Mouse (Mus musculus) CH12.LX (cell line): Measurements from ENCODE around the gene B4galt1. TPM values are rescaled to one million over a fixed set of nuclear protein-coding genes. Genes with fewer than 3 reads are reported as not detected.
"Not testable (repeated sequence)": the region's sequence is repeated elsewhere in the genome, so short reads cannot be mapped to it uniquely, and the experiment has no call there.

Experiments
- DNase-seq: peaks from one replicate; pipeline ENCODE4 v3.0.0-alpha.2; 2013; ENCODE audit errors: extremely low read depth
- H3K27ac ChIP-seq: 2 replicates; pipeline ENCODE4 v1.5.1; 2012; ENCODE audit warnings: low read depth, mild to moderate bottlenecking, control low read depth, moderate library complexity; ENCODE audit not compliant: insufficient read depth
- H3K27me3 ChIP-seq: replicated peaks from 2 replicates; pipeline ENCODE3; 2012; ENCODE audit warnings: inconsistent platforms
- H3K36me3 ChIP-seq, 2 experiments: replicated peaks in 1 of 2; 2 replicates each; pipeline versions ENCODE3 to v1.6.1; 2012; ENCODE audit warnings: inconsistent platforms in 1 of 2, low read length in 1 of 2, mild to moderate bottlenecking in 1 of 2, mixed read lengths in 1 of 2, moderate library complexity in 1 of 2; ENCODE audit not compliant: control insufficient read depth in 1 of 2, insufficient read depth in 1 of 2
- H3K4me1 ChIP-seq, 2 experiments: 2 replicates each; pipeline ENCODE4 v1.6.1; 2012; ENCODE audit warnings: inconsistent platforms in 1 of 2, moderate library complexity in 1 of 2; ENCODE audit not compliant: insufficient read depth in 2 of 2, control insufficient read depth in 1 of 2
- H3K4me2 ChIP-seq: 2 replicates; pipeline ENCODE4 v1.6.1; 2012; ENCODE audit warnings: low read depth, mild to moderate bottlenecking, control low read depth; ENCODE audit not compliant: poor library complexity, insufficient read depth, severe bottlenecking
- H3K4me3 ChIP-seq, 3 experiments: fragments of 150-350 bp in 1 of 3; sonication (generic) in 1 of 3; replicated peaks in 1 of 3; 2 replicates each; pipeline versions ENCODE3 to v1.5.1; 2011 to 2012; ENCODE audit warnings: low read depth in 2 of 3, low read length in 2 of 3, mild to moderate bottlenecking in 2 of 3, moderate library complexity in 2 of 3, control low read depth in 1 of 3, improper control_type of control experiment in 1 of 3, inconsistent platforms in 1 of 3, mixed read lengths in 1 of 3; ENCODE audit not compliant: poor library complexity in 1 of 3
- H3K79me2 ChIP-seq: replicated peaks from 2 replicates; pipeline ENCODE4 v1.6.1; 2012; ENCODE audit warnings: mild to moderate bottlenecking, moderate library complexity; ENCODE audit not compliant: control insufficient read depth, poor library complexity, insufficient read depth, severe bottlenecking; ENCODE audit errors: extremely low read depth
- H3K9ac ChIP-seq: 2 replicates; pipeline ENCODE4 v1.6.1; 2012; ENCODE audit warnings: low read depth, mild to moderate bottlenecking, control low read depth, moderate library complexity; ENCODE audit not compliant: insufficient read depth
- H3K9me3 ChIP-seq: replicated peaks from 2 replicates; pipeline ENCODE3; 2012; ENCODE audit warnings: low read length, inconsistent platforms, mixed read lengths
- CTCF ChIP-seq, 2 experiments: IDR thresholded peaks in 1 of 2; conservative IDR thresholded peaks in 1 of 2; 2 replicates each; pipeline ENCODE4 v1.5.1; 2011 to 2012; ENCODE audit warnings: low read depth in 2 of 2, low read length in 2 of 2, improper control_type of control experiment in 1 of 2, inconsistent platforms in 1 of 2, mild to moderate bottlenecking in 1 of 2, moderate library complexity in 1 of 2
- ELF1 ChIP-seq: IDR thresholded peaks from 2 replicates; pipeline ENCODE4 v1.6.1; 2014; ENCODE audit warnings: low read depth, mild to moderate bottlenecking, inconsistent platforms, low read length, improper control_type of control experiment
- MAZ ChIP-seq: IDR thresholded peaks from 2 replicates; pipeline ENCODE4 v1.6.1; 2012; ENCODE audit warnings: low read depth, mild to moderate bottlenecking, inconsistent platforms, low read length, improper control_type of control experiment, moderate library complexity
- MYC ChIP-seq: IDR thresholded peaks from 2 replicates; pipeline ENCODE4 v1.6.1; 2011; ENCODE audit warnings: low read depth, mild to moderate bottlenecking, improper control_type of control experiment, low read length
- SIN3A ChIP-seq: IDR thresholded peaks from 2 replicates; pipeline ENCODE4 v1.6.1; 2012; ENCODE audit warnings: low read length, improper control_type of control experiment, inconsistent platforms
- USF1 ChIP-seq: IDR thresholded peaks from 2 replicates; pipeline ENCODE4 v1.6.1; 2014; ENCODE audit warnings: low read depth, mild to moderate bottlenecking, inconsistent platforms, low read length, improper control_type of control experiment
- ZNF384 ChIP-seq: IDR thresholded peaks from 2 replicates; pipeline ENCODE4 v1.6.1; 2012; ENCODE audit warnings: low read depth, low read length, improper control_type of control experiment, inconsistent platforms
- dilution Hi-C: fragments of 300-500 bp; cut with MboI; formaldehyde crosslinking; loops from 2 replicates; pipeline ENCODE4 v1.14.3; 2020; ENCODE audit warnings: low sequenced_read_pairs; ENCODE audit not compliant: extremely low pct_unique_long_range_greater_than_20kb, extremely low pct_ligation_motif_present
- in situ Hi-C: fragments of 300-500 bp; cut with MboI; formaldehyde crosslinking; loops from 3 replicates; pipeline ENCODE4 v1.14.3; 2019; ENCODE audit warnings: low sequenced_read_pairs, low pct_ligation_motif_present, low pct_unique_long_range_greater_than_20kb, mixed read lengths
- polyA plus RNA-seq: library from polyadenylated mRNA; unstranded; fragments of >175 nt; gene quantifications from 2 replicates; pipeline ENCODE4 v1.2.1, GENCODE M21; 2012; ENCODE audit warnings: low read depth; ENCODE audit not compliant: insufficient read length
- total RNA-seq, 2 experiments: library from RNA; depleted of rRNA; stranded (reverse); fragments of 300-350 nt in 1 of 2; fragments of >200 nt in 1 of 2; gene quantifications; 2 replicates each; pipeline ENCODE4 v1.2.3; 2012 to 2014

B4galt1 gene
- total and polyA plus RNA-seq, 3 experiments: 46.6 to 80.2 (median 66.6) TPM

- H3K27me3 ChIP-seq: no peaks in the 10 kb centered on the region
- peaks cover 36 to 75% of the 10 kb centered on the region in 2 experiments for H3K36me3 ChIP-seq
- H3K79me2 ChIP-seq: no peaks in the 10 kb centered on the region
- TF ChIP-seq ZNF384: no peak
- no peak for TF ChIP-seq SIN3A
- no peak for TF ChIP-seq MYC
- TF ChIP-seq CTCF (conservative IDR thresholded peaks at IDR 0.05 in 1 of 2, IDR thresholded peaks at IDR 0.05 in 1 of 2; ENCODE audit: low read depth in 2 of 2, low read length in 2 of 2): no peak
- dilution Hi-C loops (no loop called here), in situ Hi-C loops (no loop called here)
- no peaks in the 10 kb centered on the region for H3K9me3 ChIP-seq
- no peak overlapping the region for H3K27ac ChIP-seq
- no peak for DNase-seq
- H3K4me2 ChIP-seq: no peak overlapping the region
- H3K4me1 ChIP-seq: no peaks in the 10 kb centered on the region
- H3K4me3 ChIP-seq: no peak overlapping the region
- H3K9ac ChIP-seq: no peak overlapping the region
Measured at GRCm38 (mm10) chr4:40801908-40802307, 51.9 kb downstream of the B4galt1 start.

- Histone ChIP-seq H3K9me3 (peaks cover 1% of the 10 kb centered on the region), H3K9ac (no peak overlapping the region), H3K36me3 (peaks cover 31 to 64% of the 10 kb centered on the region in 2 experiments), H3K27ac (no peak overlapping the region), H3K4me1 (peaks cover 0 to 2% of the 10 kb centered on the region in 2 experiments; a peak in 1 of 4 replicates), H3K4me3 (no peak overlapping the region)
- dilution Hi-C loops: no loop called here
- no peak for TF ChIP-seq USF1
- no peak for TF ChIP-seq ELF1
- no peak for TF ChIP-seq MAZ
- TF ChIP-seq, all 38 proteins: peak for 0
- in situ Hi-C loops: no loop called here
- no peak for DNase-seq
- no peak overlapping the region for H3K4me2 ChIP-seq
- no peaks in the 10 kb centered on the region for H3K79me2 ChIP-seq
- H3K27me3 ChIP-seq: no peaks in the 10 kb centered on the region
Measured at GRCm38 (mm10) chr4:40800873-40801272, 52.9 kb downstream of the B4galt1 start.

- Histone ChIP-seq H3K36me3 (peaks cover 17 to 45% of the 10 kb centered on the region in 2 experiments), H3K4me1 (peaks cover 4 to 19% of the 10 kb centered on the region in 2 experiments)
- H3K9me3 ChIP-seq, dilution Hi-C loops, H3K9ac ChIP-seq, H3K27me3 ChIP-seq, in situ Hi-C loops, H3K4me3 ChIP-seq, DNase-seq, H3K79me2 ChIP-seq, H3K27ac ChIP-seq, H3K4me2 ChIP-seq: not testable (repeated sequence)
Measured at GRCm38 (mm10) chr4:40798833-40799555, 54.8 kb downstream of the B4galt1 start.
